Mouse (Mus musculus): ENCODE measurements at regions not wholly inside any gene's neighbourhood (a gene's known extent, or its start where the extent isn't known, plus 50 kb on each side); places are given as distances from the start of the nearest gene placed in this dataset.

DNA sequence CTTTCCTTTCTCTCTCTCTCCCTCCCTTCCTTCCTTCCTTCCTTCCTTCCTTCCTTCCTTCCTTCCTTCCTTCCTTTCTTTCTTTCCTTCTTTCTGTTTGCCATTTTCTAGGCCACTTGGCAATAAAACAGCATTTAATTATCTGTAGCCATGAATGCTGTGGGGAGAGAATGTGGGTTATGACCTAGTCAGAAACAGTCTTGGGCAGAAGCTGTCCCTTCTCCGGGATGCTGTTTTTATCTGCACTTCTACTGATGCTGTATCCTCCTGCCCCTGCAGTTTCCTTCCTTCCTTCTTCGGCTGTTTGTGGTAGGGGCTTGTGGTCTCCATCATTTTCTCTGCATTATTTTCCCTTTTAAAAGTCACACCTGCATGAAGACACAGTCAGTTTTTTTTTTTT lies 272.3 kb upstream of the Sox2 start:
- Histone ChIP-seq H3K27me3 (ENCODE audit: control insufficient read depth, insufficient read depth, low read length) (no peaks in the 10 kb centered on the region), H3K36me3 (ENCODE audit: control insufficient read depth, insufficient read depth) (no peaks in the 10 kb centered on the region), H3K4me1 (ENCODE audit: control insufficient read depth, insufficient read depth, low read length) (no peaks in the 10 kb centered on the region), H3K27ac (ENCODE audit: low read length) (no peak overlapping the region), H3K9me3 (replicated peaks; ENCODE audit: control insufficient read depth, low read length) (no peaks in the 10 kb centered on the region), H3K4me3 (ENCODE audit: low read length) (no peak overlapping the region), H3K9ac (ENCODE audit: low read length) (no peak overlapping the region), H3K4me2 (ENCODE audit: low read depth, low read length) (no peak overlapping the region)
- WGBS = 49% methylated on average over 2 of the region's 2 CpGs
- no peak for ATAC-seq (replicated peaks; ENCODE audit: extremely low read depth, insufficient read depth, low FRiP score)

GRCm38 (mm10) chr3:34377329-34377728 lies 272.9 kb upstream of the Sox2 start:
- ATAC-seq (replicated peaks; ENCODE audit: extremely low read depth, insufficient read depth, low FRiP score) = no peak
- Histone ChIP-seq H3K4me2 (ENCODE audit: low read depth, low read length) (no peak overlapping the region), H3K9ac (ENCODE audit: low read length) (no peak overlapping the region), H3K4me3 (ENCODE audit: low read length) (no peak overlapping the region), H3K4me1 (ENCODE audit: control insufficient read depth, insufficient read depth, low read length) (no peaks in the 10 kb centered on the region), H3K9me3 (replicated peaks; ENCODE audit: control insufficient read depth, low read length) (no peaks in the 10 kb centered on the region), H3K36me3 (ENCODE audit: control insufficient read depth, insufficient read depth) (no peaks in the 10 kb centered on the region), H3K27me3 (ENCODE audit: control insufficient read depth, insufficient read depth, low read length) (no peaks in the 10 kb centered on the region), H3K27ac (ENCODE audit: low read length) (no peak overlapping the region)
- whole genome bisulfite sequencing = 73% methylated on average over 12 of the region's 12 CpGs

DNA sequence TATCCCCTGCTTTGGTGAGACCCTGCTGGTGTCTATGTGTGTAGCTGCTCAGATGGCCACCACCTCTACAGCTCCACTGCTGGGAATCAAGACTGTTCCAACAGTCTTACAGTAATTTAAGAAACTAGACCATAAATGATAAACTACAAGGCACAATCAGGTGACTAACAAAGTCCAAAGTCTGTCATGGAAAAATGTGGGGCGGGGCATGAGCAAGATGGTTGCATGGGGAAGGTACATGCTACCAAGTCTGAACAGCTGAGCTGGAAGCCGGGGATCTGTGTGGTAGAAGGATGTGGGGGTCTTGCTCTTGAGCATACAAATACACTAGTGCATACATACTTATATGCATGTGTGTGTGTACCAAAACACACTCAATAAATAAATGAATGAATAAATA lies 278.8 kb upstream of the Sox2 start:
- Histone ChIP-seq H3K4me2 (ENCODE audit: low read depth, low read length) (no peak overlapping the region), H3K27me3 (ENCODE audit: control insufficient read depth, insufficient read depth, low read length) (no peaks in the 10 kb centered on the region), H3K36me3 (ENCODE audit: control insufficient read depth, insufficient read depth) (no peaks in the 10 kb centered on the region), H3K4me1 (ENCODE audit: control insufficient read depth, insufficient read depth, low read length) (no peaks in the 10 kb centered on the region), H3K27ac (ENCODE audit: low read length) (no peak overlapping the region), H3K9ac (ENCODE audit: low read length) (no peak overlapping the region), H3K4me3 (ENCODE audit: low read length) (no peak overlapping the region), H3K9me3 (replicated peaks; ENCODE audit: control insufficient read depth, low read length) (no peaks in the 10 kb centered on the region)
- no peak for ATAC-seq (replicated peaks; ENCODE audit: extremely low read depth, insufficient read depth, low FRiP score)
- 84% methylated on average over 2 of the region's 2 CpGs for WGBS

GRCm38 (mm10) chr3:34338100-34338499 lies 257.0 kb upstream of the Dnajc19 start:
- no peaks in the 10 kb centered on the region for H3K36me3 ChIP-seq (ENCODE audit: control insufficient read depth, insufficient read depth)
- H3K4me1 ChIP-seq (ENCODE audit: control insufficient read depth, insufficient read depth, low read length) = no peaks in the 10 kb centered on the region

GRCm38 (mm10) chr3:34333555-34333954 lies 252.4 kb upstream of the Dnajc19 start:
- no peak overlapping the region for H3K27ac ChIP-seq (ENCODE audit: low read length)
- 63% methylated on average over 4 of the region's 4 CpGs for WGBS
- no peak for ATAC-seq (replicated peaks; ENCODE audit: extremely low read depth, insufficient read depth, low FRiP score)

More at GRCm38 (mm10) chr3:34338100-34338499, 257.0 kb upstream of the Dnajc19 start:
- WGBS = 65% methylated on average over 9 of the region's 9 CpGs
- no peak overlapping the region for H3K4me2 ChIP-seq (ENCODE audit: low read depth, low read length)
- H3K4me3 ChIP-seq (ENCODE audit: low read length) = no peak overlapping the region
- no peaks in the 10 kb centered on the region for H3K9me3 ChIP-seq (replicated peaks; ENCODE audit: control insufficient read depth, low read length)
- ATAC-seq (replicated peaks; ENCODE audit: extremely low read depth, insufficient read depth, low FRiP score) = no peak
- no peak overlapping the region for H3K9ac ChIP-seq (ENCODE audit: low read length)
- H3K27me3 ChIP-seq (ENCODE audit: control insufficient read depth, insufficient read depth, low read length) = no peaks in the 10 kb centered on the region
- no peak overlapping the region for H3K27ac ChIP-seq (ENCODE audit: low read length)

DNA sequence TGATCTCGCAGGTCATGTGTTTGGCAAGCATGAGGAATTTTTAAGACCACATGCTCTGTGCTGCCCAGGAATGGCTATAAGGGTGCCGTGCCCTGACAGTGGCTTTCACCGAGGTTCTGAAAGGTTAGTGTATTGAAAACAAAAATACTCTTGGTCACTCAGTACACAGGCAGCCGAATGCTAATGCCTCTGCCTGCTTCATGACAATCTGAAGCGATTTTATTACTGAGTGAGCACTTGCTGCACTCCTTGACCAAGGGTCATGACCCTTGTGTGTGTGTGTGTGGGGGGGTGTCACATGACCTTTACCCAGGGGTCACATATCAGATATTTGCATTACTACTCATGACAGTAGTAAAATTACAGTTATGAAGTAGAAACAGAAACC lies 250.8 kb upstream of the Dnajc19 start:
- no peak overlapping the region for H3K4me2 ChIP-seq (ENCODE audit: low read depth, low read length)
- H3K4me1 ChIP-seq (ENCODE audit: control insufficient read depth, insufficient read depth, low read length) = no peaks in the 10 kb centered on the region
- WGBS = 55% methylated on average over 5 of the region's 5 CpGs
- no peak overlapping the region for H3K27ac ChIP-seq (ENCODE audit: low read length)
- no peak for ATAC-seq (replicated peaks; ENCODE audit: extremely low read depth, insufficient read depth, low FRiP score)
- H3K9me3 ChIP-seq (replicated peaks; ENCODE audit: control insufficient read depth, low read length) = no peaks in the 10 kb centered on the region
- H3K27me3 ChIP-seq (ENCODE audit: control insufficient read depth, insufficient read depth, low read length) = no peaks in the 10 kb centered on the region
- no peaks in the 10 kb centered on the region for H3K36me3 ChIP-seq (ENCODE audit: control insufficient read depth, insufficient read depth)
- H3K4me3 ChIP-seq (ENCODE audit: low read length) = no peak overlapping the region
- H3K9ac ChIP-seq (ENCODE audit: low read length) = no peak overlapping the region

More at GRCm38 (mm10) chr3:34333555-34333954, 252.4 kb upstream of the Dnajc19 start:
- no peak overlapping the region for H3K9ac ChIP-seq (ENCODE audit: low read length)
- H3K27me3 ChIP-seq (ENCODE audit: control insufficient read depth, insufficient read depth, low read length) = no peaks in the 10 kb centered on the region
- H3K4me1 ChIP-seq (ENCODE audit: control insufficient read depth, insufficient read depth, low read length) = no peaks in the 10 kb centered on the region
- H3K9me3 ChIP-seq (replicated peaks; ENCODE audit: control insufficient read depth, low read length) = no peaks in the 10 kb centered on the region
- H3K4me2 ChIP-seq (ENCODE audit: low read depth, low read length) = no peak overlapping the region
- no peaks in the 10 kb centered on the region for H3K36me3 ChIP-seq (ENCODE audit: control insufficient read depth, insufficient read depth)
- H3K4me3 ChIP-seq (ENCODE audit: low read length) = no peak overlapping the region

DNA sequence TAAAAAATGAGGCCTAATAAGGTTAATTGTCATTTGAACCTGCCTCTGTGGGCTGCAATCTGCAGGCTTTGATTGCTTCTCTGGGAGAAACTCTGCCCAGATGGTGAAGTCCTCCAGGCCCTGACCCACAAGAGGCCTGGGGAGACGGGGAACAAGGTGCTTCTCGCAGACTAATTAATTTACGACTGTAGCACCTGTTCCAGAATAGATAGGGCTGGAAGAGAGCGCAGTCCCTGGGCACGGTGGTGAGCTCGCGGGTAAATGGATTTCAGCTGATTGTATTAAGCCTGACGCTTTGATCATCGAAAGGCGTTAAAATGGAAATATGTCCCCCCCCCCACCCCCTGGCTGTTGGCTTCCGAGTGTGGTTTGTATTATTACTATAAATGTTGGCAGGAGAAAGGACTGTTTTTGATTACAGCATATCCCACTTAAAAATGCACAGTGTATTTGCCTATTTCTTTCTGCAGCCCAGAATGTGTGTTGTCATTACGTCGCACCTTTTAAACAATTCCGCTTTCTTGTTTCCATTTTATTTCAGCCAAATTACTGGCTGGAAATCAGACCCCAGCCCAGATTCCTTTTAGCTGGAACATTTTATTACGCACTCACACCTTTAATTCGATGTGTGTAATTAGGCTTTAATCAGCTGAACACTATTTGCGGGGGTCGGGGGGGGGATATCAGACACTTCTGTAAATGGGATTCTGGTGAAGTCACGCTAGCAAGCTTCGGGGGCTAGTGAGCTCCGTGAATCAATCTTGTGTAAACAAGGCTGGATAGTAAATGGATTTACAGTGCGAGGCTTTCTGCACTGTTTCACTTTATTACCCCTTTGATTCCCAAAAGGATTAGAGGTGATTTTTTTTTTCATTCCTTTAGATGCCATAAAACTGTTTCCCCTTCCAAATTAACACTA lies 250.1 kb upstream of the Dnajc19 start:
- 57% methylated on average over 22 of the region's 22 CpGs for WGBS
- H3K4me2 ChIP-seq (ENCODE audit: low read depth, low read length) = no peak overlapping the region
- no peak for ATAC-seq (replicated peaks; ENCODE audit: extremely low read depth, insufficient read depth, low FRiP score)

DNA sequence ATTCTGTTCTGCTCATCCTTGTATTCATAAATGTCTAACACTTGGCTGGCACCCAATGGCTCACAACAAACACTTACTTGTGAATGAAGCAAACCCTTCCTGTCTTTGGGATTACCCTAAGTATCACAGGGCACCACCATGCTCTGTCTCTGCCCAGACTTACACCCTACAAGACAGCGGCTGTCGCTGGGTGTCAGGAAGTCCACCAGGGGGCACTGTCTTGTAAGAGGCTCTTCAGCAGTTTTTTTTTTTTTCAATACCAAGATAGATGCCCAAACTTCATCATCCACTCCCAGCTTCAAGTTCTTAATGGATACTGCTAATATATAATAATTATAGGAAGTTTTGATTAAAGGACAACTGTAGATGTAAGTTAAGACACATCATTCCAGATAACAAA lies 247.7 kb upstream of the Dnajc19 start:
- WGBS = 20% methylated on average over 2 of the region's 2 CpGs
- no peak overlapping the region for H3K9ac ChIP-seq (ENCODE audit: low read length)
- ATAC-seq (replicated peaks; ENCODE audit: extremely low read depth, insufficient read depth, low FRiP score) = no peak

More for the DNA sequence above, 250.1 kb upstream of the Dnajc19 start:
- no peaks in the 10 kb centered on the region for H3K27me3 ChIP-seq (ENCODE audit: control insufficient read depth, insufficient read depth, low read length)
- no peak overlapping the region for H3K27ac ChIP-seq (ENCODE audit: low read length)
- H3K9ac ChIP-seq (ENCODE audit: low read length) = no peak overlapping the region
- H3K4me1 ChIP-seq (ENCODE audit: control insufficient read depth, insufficient read depth, low read length) = no peaks in the 10 kb centered on the region
- H3K9me3 ChIP-seq (replicated peaks; ENCODE audit: control insufficient read depth, low read length) = no peaks in the 10 kb centered on the region
- no peak overlapping the region for H3K4me3 ChIP-seq (ENCODE audit: low read length)
- H3K36me3 ChIP-seq (ENCODE audit: control insufficient read depth, insufficient read depth) = no peaks in the 10 kb centered on the region

DNA sequence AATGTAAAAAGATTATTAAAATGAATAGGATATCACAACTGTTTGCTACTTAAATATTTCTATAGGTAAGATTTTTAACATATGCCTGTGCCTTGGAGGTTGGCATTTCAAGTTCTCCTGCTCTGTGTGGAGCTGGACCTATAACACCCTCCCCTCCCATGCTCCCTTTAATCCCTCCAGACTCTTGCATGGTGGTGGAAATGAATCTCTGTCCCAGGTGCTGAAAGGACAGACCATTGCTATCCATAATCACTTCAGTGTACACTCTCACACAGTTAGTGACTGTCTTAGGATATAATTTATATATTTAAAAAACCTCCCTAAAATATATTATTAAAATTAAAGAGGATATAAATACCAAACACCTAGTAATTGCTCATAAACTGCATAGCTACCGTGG lies 244.5 kb upstream of the Dnajc19 start:
- no peaks in the 10 kb centered on the region for H3K27me3 ChIP-seq (ENCODE audit: control insufficient read depth, insufficient read depth, low read length)
- no peak overlapping the region for H3K4me3 ChIP-seq (ENCODE audit: low read length)
- no peaks in the 10 kb centered on the region for H3K4me1 ChIP-seq (ENCODE audit: control insufficient read depth, insufficient read depth, low read length)
- no peak for ATAC-seq (replicated peaks; ENCODE audit: extremely low read depth, insufficient read depth, low FRiP score)
- no peaks in the 10 kb centered on the region for H3K36me3 ChIP-seq (ENCODE audit: control insufficient read depth, insufficient read depth)
- H3K27ac ChIP-seq (ENCODE audit: low read length) = no peak overlapping the region
- WGBS = 88% methylated on average over 1 of the region's 1 CpGs
- no peak overlapping the region for H3K4me2 ChIP-seq (ENCODE audit: low read depth, low read length)
- H3K9me3 ChIP-seq (replicated peaks; ENCODE audit: control insufficient read depth, low read length) = no peaks in the 10 kb centered on the region
- no peak overlapping the region for H3K9ac ChIP-seq (ENCODE audit: low read length)

More for the DNA sequence above, 247.7 kb upstream of the Dnajc19 start:
- no peaks in the 10 kb centered on the region for H3K9me3 ChIP-seq (replicated peaks; ENCODE audit: control insufficient read depth, low read length)
- no peaks in the 10 kb centered on the region for H3K4me1 ChIP-seq (ENCODE audit: control insufficient read depth, insufficient read depth, low read length)
- H3K36me3 ChIP-seq (ENCODE audit: control insufficient read depth, insufficient read depth) = no peaks in the 10 kb centered on the region
- H3K4me2 ChIP-seq (ENCODE audit: low read depth, low read length) = no peak overlapping the region
- H3K4me3 ChIP-seq (ENCODE audit: low read length) = no peak overlapping the region
- H3K27me3 ChIP-seq (ENCODE audit: control insufficient read depth, insufficient read depth, low read length) = no peaks in the 10 kb centered on the region
- H3K27ac ChIP-seq (ENCODE audit: low read length) = no peak overlapping the region

Data from heart, embryonic 16.5 days (tissue).